Mouse (Mus musculus) ovary, postnatal 36 days (tissue): ENCODE results near the gene Psmd3.
"Not testable (repeated sequence)": the region's sequence is repeated elsewhere in the genome, so short reads cannot be mapped to it uniquely, and the experiment has no call there.

Experiments used
- DNase-seq: peaks from one replicate; pipeline ENCODE4 v3.0.0; 2022; ENCODE audit warnings: low spot score, mixed read lengths

Gene Psmd3

DNA sequence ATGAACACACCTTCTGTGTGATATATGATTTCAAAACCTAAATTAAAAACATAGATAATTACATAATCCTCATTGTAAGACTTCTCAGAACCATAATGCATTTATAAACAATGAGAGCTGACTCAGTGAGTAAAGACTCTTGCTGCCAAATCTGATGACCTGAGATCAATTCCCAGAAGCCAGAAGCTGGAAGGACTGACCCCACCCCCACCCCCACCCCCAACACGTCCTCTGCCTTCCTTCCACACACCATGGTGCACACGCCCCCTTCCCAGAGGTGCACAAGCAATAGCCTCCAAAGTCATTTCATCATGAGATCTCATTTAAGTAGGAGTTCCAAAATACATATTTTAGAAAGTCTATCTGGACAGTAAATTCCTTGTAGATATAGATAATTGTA, 38.4 kb downstream of the Psmd3 start:
- no peak for DNase-seq

DNA sequence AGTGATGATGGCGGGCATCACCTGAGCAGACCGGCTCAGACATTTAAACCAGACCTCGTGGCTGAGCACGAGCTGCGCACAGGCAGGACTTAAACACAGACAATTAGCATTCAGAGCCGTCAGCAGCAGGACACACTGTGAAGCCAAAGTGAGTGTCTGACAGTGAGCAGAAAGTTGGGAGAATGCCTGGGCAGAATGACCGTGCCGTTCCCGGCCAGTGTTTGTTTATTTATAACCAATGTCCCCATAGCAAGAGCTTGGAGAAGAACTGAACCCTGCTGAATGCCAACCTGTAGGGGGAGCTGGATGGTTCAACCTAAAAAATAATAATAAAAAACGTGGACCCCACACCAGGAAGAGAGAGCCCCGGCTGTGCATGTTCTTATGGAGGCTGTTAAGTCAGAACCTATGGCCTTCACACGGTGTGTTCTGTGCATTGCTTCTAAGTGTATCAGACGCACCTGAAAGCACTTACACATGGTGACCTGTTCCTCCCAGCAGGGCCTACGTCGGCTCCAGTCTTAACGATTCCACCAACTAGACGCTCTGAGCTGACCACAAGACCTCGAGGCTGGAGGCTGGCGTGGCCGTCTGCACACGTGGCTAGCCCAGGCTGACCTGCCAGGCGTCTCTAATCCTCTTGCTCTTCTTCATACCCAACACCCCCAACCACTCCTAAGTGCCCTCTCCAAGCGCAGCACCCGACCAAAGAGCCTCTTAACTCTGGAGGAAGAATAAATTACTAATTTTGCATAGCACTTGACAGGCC, 39.3 kb downstream of the Psmd3 start:
- DNase-seq, result peak; percentile 60

DNA sequence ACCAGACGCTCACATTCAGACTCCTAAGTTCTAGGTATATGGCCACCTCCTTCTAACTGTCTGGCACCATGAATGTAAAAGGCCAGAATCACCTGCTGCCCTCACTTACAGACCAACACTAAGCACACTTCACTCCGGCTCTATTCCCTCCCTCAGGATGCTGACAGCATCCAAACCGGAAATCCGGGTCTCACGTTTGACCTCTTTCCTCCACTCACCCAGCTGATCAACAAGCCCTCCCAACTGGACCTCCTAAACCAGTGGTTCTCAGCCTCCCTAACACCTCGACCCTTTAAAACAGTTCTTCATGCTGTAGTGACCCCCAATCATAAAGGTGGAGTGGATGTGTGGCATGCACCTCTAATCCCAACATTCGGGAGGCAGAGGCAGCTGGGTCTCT, 40.7 kb downstream of the Psmd3 start:
- no peak for DNase-seq

GRCm38 (mm10) chr11:98725926-98726506, 43.7 kb downstream of the Psmd3 start:
- no peak for DNase-seq

DNA sequence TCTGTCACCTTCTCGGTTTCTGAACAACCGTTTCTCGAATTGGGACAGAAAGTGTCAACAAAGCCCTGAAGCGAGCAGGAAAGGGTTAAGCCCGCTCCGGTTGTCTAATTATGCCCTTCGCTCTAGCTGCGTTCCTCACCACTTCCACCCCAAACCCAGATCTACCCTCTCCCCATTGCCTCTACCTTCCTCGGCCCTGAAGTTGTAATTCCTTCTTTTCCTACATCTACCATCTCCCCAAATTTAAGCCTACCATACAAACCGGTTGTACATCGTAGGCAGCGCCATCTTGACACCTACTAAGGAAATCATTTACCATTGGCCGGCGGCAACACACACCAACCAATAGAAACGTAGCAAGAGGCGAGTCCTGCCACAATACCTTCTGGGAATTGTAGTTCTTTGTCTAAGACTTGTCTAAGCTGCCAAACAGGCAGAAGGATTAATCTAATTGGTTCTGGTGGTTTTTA, 46.8 kb downstream of the Psmd3 start, which contains the start of gene Med24:
Gene Med24 (minus strand): TSS at position 317 of the 470 bp plus-strand sequence.
- DNase-seq, result peak; percentile 78

- DNase-seq, result no peak
These were observed 48.4 kb downstream of the Psmd3 start for GRCm38 (mm10) chr11:98730727-98731126.

DNA sequence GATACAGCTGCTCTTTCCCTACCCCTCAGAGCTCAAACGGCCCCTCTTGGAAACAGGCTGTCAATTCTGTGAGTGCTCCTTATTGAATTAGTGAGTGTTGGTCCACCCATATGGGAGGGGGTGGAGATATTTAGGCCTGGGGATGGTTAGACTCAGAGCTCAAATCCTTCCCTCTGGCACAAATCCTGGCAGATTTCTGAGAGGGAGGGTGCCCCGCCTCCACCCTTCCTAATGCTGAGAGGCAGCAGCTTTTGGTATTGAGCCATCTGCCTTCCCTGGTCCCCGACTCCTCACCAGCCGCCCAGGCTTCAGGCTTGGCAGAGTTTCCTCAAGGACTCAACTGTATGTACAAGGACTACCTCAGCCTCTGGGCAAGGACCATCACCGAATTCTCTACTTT, 48.8 kb downstream of the Psmd3 start:
- no peak for DNase-seq

GRCm38 (mm10) chr11:98734020-98734419, 51.7 kb downstream of the Psmd3 start:
- no peak for DNase-seq

DNA sequence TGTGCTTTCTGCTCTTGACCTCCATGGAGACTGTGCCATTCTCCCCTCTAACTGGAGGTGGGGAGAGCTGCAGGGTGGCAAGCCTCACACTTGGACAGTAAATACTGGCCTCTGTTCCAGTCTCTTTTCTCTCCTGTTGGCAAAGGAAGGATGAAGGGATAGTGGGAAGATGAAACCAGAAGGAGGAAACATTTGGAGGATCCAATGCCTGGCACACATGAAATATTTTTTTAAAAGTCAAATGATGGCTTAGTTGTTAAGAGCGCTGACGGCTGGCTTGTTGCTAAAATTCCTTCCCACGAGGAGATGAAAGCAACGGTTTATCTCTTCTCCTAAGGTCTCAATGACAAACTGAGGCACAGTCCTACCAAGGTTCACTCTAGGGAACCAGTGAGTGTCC, 52.8 kb downstream of the Psmd3 start:
- no peak for DNase-seq

DNA sequence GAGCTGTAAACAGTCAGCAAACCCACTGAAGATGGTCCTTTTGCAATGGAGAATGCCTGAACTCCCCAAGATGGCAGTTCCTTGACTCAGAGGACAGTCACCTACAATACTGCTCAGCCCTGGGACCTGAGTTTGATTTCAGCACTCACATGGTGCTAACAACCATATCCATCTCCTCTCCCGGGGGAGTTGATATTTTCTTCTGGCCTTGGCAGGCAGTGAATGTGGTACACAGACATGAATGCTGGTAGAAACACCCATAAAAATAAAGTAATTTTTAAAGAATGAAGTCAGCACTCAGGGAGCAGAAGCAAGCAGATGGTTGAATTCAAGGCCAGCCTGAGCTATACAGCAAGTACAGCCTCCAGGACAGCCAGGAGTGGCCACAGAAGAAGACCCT, 53.8 kb downstream of the Psmd3 start:
- no peak for DNase-seq

GRCm38 (mm10) chr11:98737220-98737619, 54.9 kb downstream of the Psmd3 start:
- DNase-seq, result not testable (repeated sequence)

GRCm38 (mm10) chr11:98738428-98738911, 56.1 kb downstream of the Psmd3 start:
- DNase-seq, result no peak

DNA sequence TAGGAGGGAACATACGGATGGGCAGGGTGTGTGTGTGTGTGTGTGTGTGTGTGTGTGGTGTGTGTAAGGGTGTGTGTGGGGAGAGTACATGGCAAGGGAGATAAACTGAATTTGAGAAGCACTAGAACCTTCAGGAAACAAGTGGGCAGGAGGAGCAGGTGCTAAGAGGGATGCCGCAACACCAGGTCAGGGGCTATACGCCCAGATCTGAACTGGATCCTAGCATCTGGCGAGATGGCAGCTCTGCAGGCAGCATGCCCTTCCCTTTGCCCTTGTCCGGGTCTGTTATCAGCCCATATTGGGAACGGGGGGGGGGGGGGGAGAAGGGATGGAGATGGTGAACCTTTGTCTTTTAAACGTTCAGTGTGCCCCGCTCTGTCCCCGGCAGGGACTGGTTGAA, 56.6 kb downstream of the Psmd3 start:
- no peak for DNase-seq

DNA sequence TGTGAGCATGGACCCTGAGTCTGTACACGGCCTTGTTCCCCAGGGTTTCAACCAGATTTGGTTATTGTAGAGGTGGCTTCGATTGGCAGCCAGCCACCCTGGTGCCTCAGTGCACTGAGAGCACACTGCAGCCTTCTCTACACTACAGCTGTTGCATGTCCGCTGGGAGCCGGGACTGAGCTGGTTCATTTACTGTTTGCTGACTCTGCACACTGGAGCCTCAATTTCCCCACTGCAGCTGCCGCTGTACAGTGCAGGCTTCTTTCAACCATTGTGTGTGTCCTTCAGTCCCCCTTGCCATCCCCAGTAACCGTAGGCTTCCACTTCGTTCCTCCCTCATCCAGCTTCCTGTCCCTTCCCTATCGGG, 57.7 kb downstream of the Psmd3 start:
- peak; percentile 38 for DNase-seq

GRCm38 (mm10) chr11:98740393-98741050, 58.2 kb downstream of the Psmd3 start, which contains the start of gene Thra:
Gene Thra, plus strand, starts transcription at chr11:98740638.
- DNase-seq, result peak; percentile 78

DNA sequence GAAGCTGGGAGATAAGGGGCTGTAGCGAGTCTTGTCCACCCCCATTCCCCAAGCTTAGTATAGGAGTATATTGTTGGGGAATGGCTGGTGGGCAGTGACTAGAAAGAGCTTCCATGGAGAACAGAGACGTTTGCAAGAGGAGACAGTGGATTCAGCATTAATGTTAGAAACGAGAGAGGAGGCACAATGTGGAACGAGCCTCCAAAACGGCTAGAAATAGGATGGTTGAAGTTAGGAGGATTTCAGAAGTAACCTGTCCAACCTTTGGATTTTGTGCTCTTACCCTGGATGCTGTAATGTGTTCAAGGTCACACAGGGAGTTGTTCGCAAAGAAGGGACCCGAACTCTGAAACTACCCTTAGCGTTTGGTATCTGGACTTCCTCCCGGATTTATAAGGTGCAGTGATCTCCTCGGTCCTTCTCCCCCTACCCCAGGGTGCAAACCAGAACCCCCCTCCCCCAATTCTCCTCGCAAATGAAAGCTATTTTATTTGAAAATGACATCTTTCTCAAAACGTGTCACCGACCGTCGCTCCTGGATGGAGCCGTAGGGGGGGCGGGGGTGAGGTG, 58.8 kb downstream of the Psmd3 start:
- DNase-seq, result no peak

GRCm38 (mm10) chr11:98741622-98742396, 59.5 kb downstream of the Psmd3 start:
- DNase-seq, result peak; percentile 87

GRCm38 (mm10) chr11:98742397-98743291, 60.3 kb downstream of the Psmd3 start:
- no peak for DNase-seq

GRCm38 (mm10) chr11:98743655-98744345, 61.4 kb downstream of the Psmd3 start:
- peak; percentile 65 for DNase-seq

GRCm38 (mm10) chr11:98744456-98745019, 62.2 kb downstream of the Psmd3 start:
- DNase-seq, result no peak
